Mouse (Mus musculus) liver, adult 2 months (tissue): ENCODE results near the gene Tubg2.

Experiments used
- CTCF ChIP-seq: fragments of 200-500 bp; IDR thresholded peaks from 2 replicates; pipeline ENCODE4 v1.5.1; 2011; ENCODE audit warnings: low read depth, low read length, control low read depth
- POLR2A ChIP-seq: fragments of 200-500 bp; IDR thresholded peaks from 2 replicates; pipeline ENCODE4 v1.6.1; 2011; ENCODE audit warnings: low read length, control low read depth; ENCODE audit not compliant: insufficient read depth; ENCODE audit errors: extremely low read depth

DNA sequence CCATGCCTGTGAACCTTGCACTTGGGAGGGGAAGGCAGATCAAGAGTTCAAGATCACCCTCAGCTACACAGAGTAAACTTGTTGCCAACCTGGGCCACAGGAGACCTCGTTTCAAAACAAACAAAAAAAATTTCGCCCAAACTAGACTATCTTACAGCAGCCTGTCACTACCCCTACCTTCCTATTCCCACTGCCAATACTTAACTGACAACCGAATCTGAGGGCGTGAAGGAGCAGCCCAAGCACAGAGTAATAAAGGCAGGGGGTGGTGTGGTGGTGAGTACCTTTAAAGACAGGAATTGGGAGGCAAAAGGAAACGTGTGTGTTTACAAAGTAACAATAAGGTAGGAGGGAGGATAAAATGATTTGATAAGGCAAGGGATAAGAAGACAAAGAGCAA is 45.0 kb upstream of the Tubg2 start:
- no peak for TF ChIP-seq CTCF
- no peak for TF ChIP-seq POLR2A
